Mouse (Mus musculus): ENCODE data around the gene Pigc. TPM values are rescaled to one million over a fixed set of nuclear protein-coding genes. Genes with fewer than 3 reads are reported as not detected.

Pigc gene
- total and polyA plus RNA-seq, 3 experiments, result 0.93 to 26.1 (median 17.7) TPM

- ATAC-seq (ENCODE audit: extremely low read depth, insufficient number of reproducible peaks, low FRiP score, poor library complexity, severe bottlenecking) (no peak), DNase-seq (ENCODE audit: low spot score) (no peak)
- Histone ChIP-seq H3K4me1 (ENCODE audit: insufficient read depth, low read depth, low read length) (no peaks in the 10 kb centered on the region), H3K9me3 (replicated peaks) (no peaks in the 10 kb centered on the region), H3K36me3 (replicated peaks) (no peaks in the 10 kb centered on the region), H3K4me3 (ENCODE audit: low read depth, low read length) (no peak overlapping the region), H3K27me3 (ENCODE audit: insufficient read depth, low read length) (peaks cover 4% of the 10 kb centered on the region)
- TF ChIP-seq GATA1 (IDR thresholded peaks at IDR 0.05; ENCODE audit: borderline replicate concordance, low read length), result no peak
- no peak for TF ChIP-seq TAL1 (conservative IDR thresholded peaks at IDR 0.05; ENCODE audit: low read depth, low read length)
- no peak for TF ChIP-seq POLR2AphosphoS5 (IDR thresholded peaks at IDR 0.05; ENCODE audit: insufficient replicate concordance, low read depth, low read length)
- no peak for TF ChIP-seq CTCF (IDR thresholded peaks at IDR 0.05; ENCODE audit: low read depth, low read length)
- TF ChIP-seq GATA2 (IDR thresholded peaks at IDR 0.05; ENCODE audit: borderline replicate concordance, low read depth, low read length), result no peak
Measured at GRCm38 (mm10) chr1:162018601-162018977, 49.6 kb downstream of the Pigc start.

GRCm38 (mm10) chr1:162020303-162020731 lies 51.3 kb downstream of the Pigc start:
- Histone ChIP-seq H3K27me3 (ENCODE audit: insufficient read depth, low read length) (peaks cover 4% of the 10 kb centered on the region; the same call in 1 of the 2 replicates), H3K36me3 (replicated peaks) (no peaks in the 10 kb centered on the region), H3K9me3 (replicated peaks) (no peaks in the 10 kb centered on the region), H3K4me3 (ENCODE audit: low read depth, low read length) (no peak overlapping the region), H3K4me1 (ENCODE audit: insufficient read depth, low read depth, low read length) (no peaks in the 10 kb centered on the region)
- DNase-seq (ENCODE audit: low spot score) (no peak), ATAC-seq (ENCODE audit: extremely low read depth, insufficient number of reproducible peaks, low FRiP score, poor library complexity, severe bottlenecking) (no peak)
- TF ChIP-seq POLR2AphosphoS5 (IDR thresholded peaks at IDR 0.05; ENCODE audit: insufficient replicate concordance, low read depth, low read length) (no peak), TAL1 (conservative IDR thresholded peaks at IDR 0.05; ENCODE audit: low read depth, low read length) (no peak), CTCF (IDR thresholded peaks at IDR 0.05; ENCODE audit: low read depth, low read length) (no peak), GATA1 (IDR thresholded peaks at IDR 0.05; ENCODE audit: borderline replicate concordance, low read length) (no peak), GATA2 (IDR thresholded peaks at IDR 0.05; ENCODE audit: borderline replicate concordance, low read depth, low read length) (no peak)

- no peak for ATAC-seq (ENCODE audit: extremely low read depth, insufficient number of reproducible peaks, low FRiP score, poor library complexity, severe bottlenecking)
- TF ChIP-seq TAL1 (conservative IDR thresholded peaks at IDR 0.05; ENCODE audit: low read depth, low read length) (no peak), POLR2AphosphoS5 (IDR thresholded peaks at IDR 0.05; ENCODE audit: insufficient replicate concordance, low read depth, low read length) (no peak), GATA2 (IDR thresholded peaks at IDR 0.05; ENCODE audit: borderline replicate concordance, low read depth, low read length) (no peak), GATA1 (IDR thresholded peaks at IDR 0.05; ENCODE audit: borderline replicate concordance, low read length) (no peak), CTCF (IDR thresholded peaks at IDR 0.05; ENCODE audit: low read depth, low read length) (no peak)
- Histone ChIP-seq H3K9me3 (replicated peaks) (no peaks in the 10 kb centered on the region), H3K36me3 (replicated peaks) (no peaks in the 10 kb centered on the region), H3K4me1 (ENCODE audit: insufficient read depth, low read depth, low read length) (no peaks in the 10 kb centered on the region), H3K27me3 (ENCODE audit: insufficient read depth, low read length) (peaks cover 8% of the 10 kb centered on the region), H3K4me3 (ENCODE audit: low read depth, low read length) (no peak overlapping the region)
- DNase-seq (ENCODE audit: low spot score), result no peak
Measured at GRCm38 (mm10) chr1:162020766-162021165, 51.8 kb downstream of the Pigc start.

Other genes with a start within 250 kb of the Pigc start
- not detected in 2 replicates for gene Fasl, start 180.7 kb upstream of the Pigc start, total RNA-seq (2014; fragmentation: Nextera tagmentation)
- gene Fasl, start 180.7 kb upstream of the Pigc start, total RNA-seq (2017), result 0.05 and 0.17 TPM in 2 replicates
- gene Fasl, start 180.7 kb upstream of the Pigc start, polyA plus RNA-seq (2012), result not detected in 2 replicates
- gene Suco, start 92.5 kb upstream of the Pigc start, total RNA-seq (2014; fragmentation: Nextera tagmentation), result 74.9 and 90.6 TPM in 2 replicates
- gene Suco, start 92.5 kb upstream of the Pigc start, total RNA-seq (2017), result 44.7 and 58.9 TPM in 2 replicates
- 1.7 and 2.0 TPM in 2 replicates for gene Suco, start 92.5 kb upstream of the Pigc start, polyA plus RNA-seq (2012)
- 2.8 TPM in 1 of 2 replicates, not detected in the other for gene 4930558K02Rik, start 10.4 kb downstream of the Pigc start, total RNA-seq (2014; fragmentation: Nextera tagmentation)
- not detected in 2 replicates for gene 4930558K02Rik, start 10.4 kb downstream of the Pigc start, total RNA-seq (2017)
- not detected in 2 replicates for gene 4930558K02Rik, start 10.4 kb downstream of the Pigc start, polyA plus RNA-seq (2012)

All from G1E (cell line).